Mouse (Mus musculus) gastrocnemius, adult 8-10 months (tissue): ENCODE results near the gene Mgat4c. TPM values are rescaled to one million over a fixed set of nuclear protein-coding genes. Genes with fewer than 3 reads are reported as not detected.
"Not testable (repeated sequence)": the region's sequence is repeated elsewhere in the genome, so short reads cannot be mapped to it uniquely, and the experiment has no call there.

Source experiments
- DNase-seq, 2 experiments: peaks; one replicate each; pipeline ENCODE4 v3.0.0; 2022; ENCODE audit warnings: low spot score in 2 of 2
- total RNA-seq, 4 experiments: library from RNA; stranded (reverse); gene quantifications; 2 replicates each; pipeline ENCODE4 v1.2.4; 2022

The Mgat4c gene
- total RNA-seq, 4 experiments from 2014 or later = not detected

GRCm38 (mm10) chr10:102127340-102127739 lies 446.1 kb downstream of the Mgat4c start:
- no peak for DNase-seq

- no peak for DNase-seq
Measured at GRCm38 (mm10) chr10:102154865-102155264, 473.6 kb downstream of the Mgat4c start.

GRCm38 (mm10) chr10:102155853-102156252 lies 474.6 kb downstream of the Mgat4c start:
- no peak for DNase-seq

- DNase-seq = no peak
Measured at GRCm38 (mm10) chr10:102158809-102159208, 477.5 kb downstream of the Mgat4c start.

GRCm38 (mm10) chr10:102184726-102185125 lies 503.4 kb downstream of the Mgat4c start:
- DNase-seq = no peak

GRCm38 (mm10) chr10:102191646-102192045 lies 510.4 kb downstream of the Mgat4c start:
- DNase-seq = no peak

GRCm38 (mm10) chr10:102196850-102197249 lies 515.6 kb downstream of the Mgat4c start:
- no peak for DNase-seq

- no peak for DNase-seq
Measured at GRCm38 (mm10) chr10:102238558-102239211, 557.4 kb downstream of the Mgat4c start.

- no peak for DNase-seq
Measured at GRCm38 (mm10) chr10:102243897-102244296, 562.6 kb downstream of the Mgat4c start.

GRCm38 (mm10) chr10:102244601-102245000 lies 563.3 kb downstream of the Mgat4c start:
- no peak for DNase-seq

GRCm38 (mm10) chr10:102245269-102245668 lies 564.0 kb downstream of the Mgat4c start:
- DNase-seq = no peak

- no peak for DNase-seq
Measured at GRCm38 (mm10) chr10:102308892-102309479, 627.7 kb downstream of the Mgat4c start.

- DNase-seq = no peak
Measured at GRCm38 (mm10) chr10:102365685-102366381, 684.5 kb downstream of the Mgat4c start.

GRCm38 (mm10) chr10:102370576-102370975 lies 689.3 kb downstream of the Mgat4c start:
- DNase-seq = no peak

GRCm38 (mm10) chr10:102372111-102372510 lies 690.8 kb downstream of the Mgat4c start:
- no peak for DNase-seq

GRCm38 (mm10) chr10:102374061-102374460 lies 692.8 kb downstream of the Mgat4c start:
- no peak for DNase-seq

- DNase-seq = no peak
Measured at GRCm38 (mm10) chr10:102377377-102377776, 696.1 kb downstream of the Mgat4c start.

- DNase-seq = no peak
Measured at GRCm38 (mm10) chr10:102389223-102389622, 707.9 kb downstream of the Mgat4c start.

- no peak for DNase-seq
Measured at GRCm38 (mm10) chr10:102417654-102418272, 736.5 kb downstream of the Mgat4c start.

- DNase-seq = not testable (repeated sequence)
Measured at GRCm38 (mm10) chr10:102435048-102435447, 753.8 kb downstream of the Mgat4c start.

- DNase-seq = not testable (repeated sequence)
Measured at GRCm38 (mm10) chr10:102435467-102435866, 754.2 kb downstream of the Mgat4c start.
